Mouse (Mus musculus) R1 (cell line): ENCODE data around the gene Fmnl3.
"Not testable (repeated sequence)": the region's sequence is repeated elsewhere in the genome, so short reads cannot be mapped to it uniquely, and the experiment has no call there.

Source experiments
- DNase-seq: peaks from one replicate; pipeline ENCODE4 v3.0.0-alpha.2; 2018; ENCODE audit warnings: low read depth, low spot score

Fmnl3 gene

GRCm38 (mm10) chr15:99387976-99388375 lies 17.7 kb upstream of the Fmnl3 start:
- DNase-seq: no peak

GRCm38 (mm10) chr15:99386796-99387195 lies 16.5 kb upstream of the Fmnl3 start:
- DNase-seq: no peak

- DNase-seq: not testable (repeated sequence)
These were observed 15.8 kb upstream of the Fmnl3 start for GRCm38 (mm10) chr15:99386110-99386509.

- DNase-seq: no peak
These were observed 13.8 kb upstream of the Fmnl3 start for GRCm38 (mm10) chr15:99384071-99384470.

GRCm38 (mm10) chr15:99382893-99383292 lies 12.6 kb upstream of the Fmnl3 start:
- no peak for DNase-seq

GRCm38 (mm10) chr15:99376240-99376639 lies 6.0 kb upstream of the Fmnl3 start:
- no peak for DNase-seq

GRCm38 (mm10) chr15:99375581-99375980 lies 5.3 kb upstream of the Fmnl3 start:
- DNase-seq: no peak

- no peak for DNase-seq
These were observed 4.8 kb upstream of the Fmnl3 start for GRCm38 (mm10) chr15:99375036-99375435.

GRCm38 (mm10) chr15:99372761-99373160 lies 2.5 kb upstream of the Fmnl3 start:
- DNase-seq: no peak

- no peak for DNase-seq
These were observed 1.5 kb upstream of the Fmnl3 start for GRCm38 (mm10) chr15:99371526-99372340.

GRCm38 (mm10) chr15:99369391-99370171 lies 701 bp downstream of the Fmnl3 start:
- DNase-seq: peak; percentile 61

GRCm38 (mm10) chr15:99368583-99369266 lies 1.6 kb downstream of the Fmnl3 start:
- DNase-seq: no peak

- DNase-seq: no peak
These were observed 5.4 kb downstream of the Fmnl3 start for GRCm38 (mm10) chr15:99364921-99365320.

- no peak for DNase-seq
These were observed 6.2 kb downstream of the Fmnl3 start for GRCm38 (mm10) chr15:99364022-99364530.

- DNase-seq: no peak
These were observed 11.3 kb downstream of the Fmnl3 start for GRCm38 (mm10) chr15:99358952-99359351.

GRCm38 (mm10) chr15:99356462-99356861 lies 13.8 kb downstream of the Fmnl3 start:
- DNase-seq: no peak

GRCm38 (mm10) chr15:99355660-99356059 lies 14.6 kb downstream of the Fmnl3 start:
- no peak for DNase-seq

- no peak for DNase-seq
These were observed 18.0 kb downstream of the Fmnl3 start for GRCm38 (mm10) chr15:99352306-99352705.

GRCm38 (mm10) chr15:99351610-99352009 lies 18.7 kb downstream of the Fmnl3 start:
- no peak for DNase-seq

GRCm38 (mm10) chr15:99344961-99345360 lies 25.3 kb downstream of the Fmnl3 start:
- DNase-seq: no peak

- no peak for DNase-seq
These were observed 26.0 kb downstream of the Fmnl3 start for GRCm38 (mm10) chr15:99344148-99344870.
